Mouse (Mus musculus) urinary bladder, postnatal 4 days (tissue): ENCODE measurements at regions not wholly inside any gene's neighbourhood (a gene's known extent, or its start where the extent isn't known, plus 50 kb on each side); places are given as distances from the start of the nearest gene placed in this dataset.
A peak's percentile ranks its signal among the peaks of the same experiment; 100 is the strongest.

Experiments used
- DNase-seq, 2 experiments: peaks; one replicate each; pipeline ENCODE4 v3.0.0; 2021 to 2022; ENCODE audit warnings: low spot score in 2 of 2

- no peak for DNase-seq
Measured at GRCm38 (mm10) chr17:7680658-7681057, 146.4 kb downstream of the Fndc1 start.

GRCm38 (mm10) chr17:7679786-7680185, 147.3 kb downstream of the Fndc1 start:
- DNase-seq: no peak

GRCm38 (mm10) chr17:7678898-7679297, 148.2 kb downstream of the Fndc1 start:
- no peak for DNase-seq

GRCm38 (mm10) chr17:7677796-7678195, 149.3 kb downstream of the Fndc1 start:
- DNase-seq: no peak

- DNase-seq: no peak
Measured at GRCm38 (mm10) chr17:7677301-7677700, 149.8 kb downstream of the Fndc1 start.

GRCm38 (mm10) chr17:7676776-7677175, 150.3 kb downstream of the Fndc1 start:
- no peak for DNase-seq

- DNase-seq: no peak
Measured at GRCm38 (mm10) chr17:7674511-7674910, 152.6 kb downstream of the Fndc1 start.

- DNase-seq: no peak
Measured at GRCm38 (mm10) chr17:7667826-7668225, 159.3 kb downstream of the Fndc1 start.

- no peak for DNase-seq
Measured at GRCm38 (mm10) chr17:7666781-7667398, 160.2 kb downstream of the Fndc1 start.

GRCm38 (mm10) chr17:7666207-7666606, 160.9 kb downstream of the Fndc1 start:
- no peak for DNase-seq

- DNase-seq: no peak
Measured at GRCm38 (mm10) chr17:7665686-7666085, 161.4 kb downstream of the Fndc1 start.

GRCm38 (mm10) chr17:7663896-7664880, 162.9 kb downstream of the Fndc1 start:
- no peak for DNase-seq

GRCm38 (mm10) chr17:7656503-7656902, 170.6 kb downstream of the Fndc1 start:
- no peak for DNase-seq

- no peak for DNase-seq
Measured at GRCm38 (mm10) chr17:7655966-7656365, 171.1 kb downstream of the Fndc1 start.

GRCm38 (mm10) chr17:7654064-7654564, 173.0 kb downstream of the Fndc1 start:
- peak in 1 of 2 experiments; percentile 40 for DNase-seq

- DNase-seq: no peak
Measured at GRCm38 (mm10) chr17:7652037-7652436, 175.1 kb downstream of the Fndc1 start.

- no peak for DNase-seq
Measured at GRCm38 (mm10) chr17:7650417-7650816, 176.7 kb downstream of the Fndc1 start.

GRCm38 (mm10) chr17:7644857-7645481, 182.1 kb downstream of the Fndc1 start:
- DNase-seq: no peak

- DNase-seq: no peak
Measured at GRCm38 (mm10) chr17:7643640-7644039, 183.5 kb downstream of the Fndc1 start.

GRCm38 (mm10) chr17:7642442-7642887, 184.6 kb downstream of the Fndc1 start:
- DNase-seq: no peak

GRCm38 (mm10) chr17:7634291-7634664, 192.8 kb downstream of the Fndc1 start:
- DNase-seq: no peak
